Mouse (Mus musculus) small intestine, adult 2 months (tissue): ENCODE measurements around the gene Ntm.

Source experiments
- CTCF ChIP-seq: fragments of 200-500 bp; IDR thresholded peaks from 2 replicates; pipeline ENCODE4 v1.5.1; 2012; ENCODE audit warnings: low read depth, mild to moderate bottlenecking, control low read depth, inconsistent platforms, low read length, moderate library complexity, mixed read lengths; ENCODE audit not compliant: insufficient replicate concordance, insufficient read length; ENCODE audit errors: extremely low read depth
- POLR2A ChIP-seq: fragments of 200-500 bp; IDR thresholded peaks from 2 replicates; pipeline ENCODE4 v1.6.1; 2012; ENCODE audit warnings: low read depth, mild to moderate bottlenecking, control low read depth, inconsistent platforms, low read length, moderate library complexity

GRCm38 (mm10) chr9:29075924-29076577 is 886.9 kb downstream of the Ntm start:
- no peak for TF ChIP-seq POLR2A
- no peak for TF ChIP-seq CTCF
